Mouse (Mus musculus) hindbrain, embryonic 10.5 days (tissue): ENCODE results near the gene Phldb1. TPM values are rescaled to one million over a fixed set of nuclear protein-coding genes. Genes with fewer than 3 reads are reported as not detected.

Experiments used
- DNase-seq: peaks from one replicate; pipeline ENCODE4 v3.0.0-alpha.2; 2017; ENCODE audit warnings: low spot score
- H3K27ac ChIP-seq: fragments of 300-500 bp; sonication (generic); 2 replicates; pipeline ENCODE4 v1.5.1; 2016; ENCODE audit warnings: mild to moderate bottlenecking, moderate library complexity
- H3K27me3 ChIP-seq: fragments of 300-500 bp; sonication (generic); 2 replicates; pipeline ENCODE4 v1.6.1; 2016; ENCODE audit warnings: mild to moderate bottlenecking; ENCODE audit not compliant: poor library complexity, insufficient read depth, severe bottlenecking
- H3K36me3 ChIP-seq: fragments of 300-500 bp; sonication (generic); 2 replicates; pipeline ENCODE4 v1.6.1; 2016; ENCODE audit warnings: mild to moderate bottlenecking, moderate library complexity
- H3K4me1 ChIP-seq: fragments of 300-500 bp; sonication (generic); replicated peaks from 2 replicates; pipeline ENCODE4 v1.6.1; 2016; ENCODE audit warnings: mild to moderate bottlenecking
- H3K4me3 ChIP-seq: fragments of 300-500 bp; sonication (generic); 2 replicates; pipeline ENCODE4 v1.5.1; 2016; ENCODE audit warnings: mild to moderate bottlenecking, moderate library complexity
- H3K9me3 ChIP-seq: fragments of 300-500 bp; sonication (generic); 2 replicates; pipeline ENCODE4 v1.6.1; 2016; ENCODE audit warnings: mild to moderate bottlenecking, moderate library complexity
- WGBS: fragments of 180-500 bp; shearing (Covaris S2); methylation state at CpG from one replicate; pipeline ENCODE4 v1.1.7; 2016; 5-methylcytosine and 5-hydroxymethylcytosine counted together
- polyA plus RNA-seq: library from polyadenylated mRNA; unstranded; fragments of >200 nt; fragmentation: Nextera tagmentation; extraction: Ambion mirVana; gene quantifications from 2 replicates; pipeline ENCODE4 v1.2.1, GENCODE M21; 2016

Gene Phldb1
- polyA plus RNA-seq, 1 experiment from 2014 or later, result 49.5 TPM

- 71% methylated on average over 7 of the region's 7 CpGs for WGBS
- Histone ChIP-seq H3K4me3 (no peak overlapping the region), H3K9me3 (no peaks in the 10 kb centered on the region), H3K27me3 (no peaks in the 10 kb centered on the region), H3K36me3 (peaks cover 9% of the 10 kb centered on the region), H3K27ac (peak overlapping the region; percentile 96), H3K4me1 (peaks cover 90% of the 10 kb centered on the region)
- DNase-seq, result no peak
These were observed 12.4 kb downstream of the Phldb1 start for GRCm38 (mm10) chr9:44722575-44722974.

- peak overlapping the region; percentile 87 for H3K4me3 ChIP-seq
- H3K9me3 ChIP-seq, result no peaks in the 10 kb centered on the region
- 78% methylated on average over 3 of the region's 3 CpGs for WGBS
- H3K27ac ChIP-seq, result peak overlapping the region; percentile 96
- no peaks in the 10 kb centered on the region for H3K27me3 ChIP-seq
- DNase-seq, result no peak
- H3K36me3 ChIP-seq, result peaks cover 16% of the 10 kb centered on the region
- peaks cover 90% of the 10 kb centered on the region for H3K4me1 ChIP-seq
These were observed 13.2 kb downstream of the Phldb1 start for GRCm38 (mm10) chr9:44721877-44722186.

- under 1% methylated on average over 40 of the region's 40 CpGs for WGBS
- Histone ChIP-seq H3K4me1 (peaks cover 85% of the 10 kb centered on the region), H3K27me3 (no peaks in the 10 kb centered on the region), H3K36me3 (peaks cover 21% of the 10 kb centered on the region), H3K4me3 (peak overlapping the region; percentile 87), H3K9me3 (no peaks in the 10 kb centered on the region), H3K27ac (peak overlapping the region; percentile 96)
- DNase-seq, result peak; percentile 88
These were observed 13.7 kb downstream of the Phldb1 start for GRCm38 (mm10) chr9:44721154-44721876.

GRCm38 (mm10) chr9:44720358-44721153, 14.4 kb downstream of the Phldb1 start:
- Histone ChIP-seq H3K36me3 (peaks cover 29% of the 10 kb centered on the region), H3K9me3 (no peaks in the 10 kb centered on the region), H3K4me3 (peak overlapping the region; percentile 87), H3K27ac (peak overlapping the region; percentile 96), H3K4me1 (peaks cover 78% of the 10 kb centered on the region), H3K27me3 (no peaks in the 10 kb centered on the region)
- 31% methylated on average over 9 of the region's 9 CpGs for WGBS
- no peak for DNase-seq

GRCm38 (mm10) chr9:44719632-44720357, 15.2 kb downstream of the Phldb1 start:
- H3K9me3 ChIP-seq, result no peaks in the 10 kb centered on the region
- peak overlapping the region; percentile 87 for H3K4me3 ChIP-seq
- 86% methylated on average over 8 of the region's 8 CpGs for WGBS
- no peak for DNase-seq
- H3K27ac ChIP-seq, result peak overlapping the region; percentile 96
- H3K4me1 ChIP-seq, result peaks cover 70% of the 10 kb centered on the region
- H3K36me3 ChIP-seq, result peaks cover 36% of the 10 kb centered on the region
- no peaks in the 10 kb centered on the region for H3K27me3 ChIP-seq

GRCm38 (mm10) chr9:44718937-44719631, 15.9 kb downstream of the Phldb1 start:
- H3K4me3 ChIP-seq, result peak overlapping the region; percentile 87; the same call in 1 of the 2 replicates
- no peak overlapping the region for H3K27ac ChIP-seq
- no peak for DNase-seq
- H3K36me3 ChIP-seq, result peaks cover 44% of the 10 kb centered on the region
- no peaks in the 10 kb centered on the region for H3K9me3 ChIP-seq
- WGBS, result 91% methylated on average over 12 of the region's 12 CpGs
- H3K4me1 ChIP-seq, result peaks cover 63% of the 10 kb centered on the region
- no peaks in the 10 kb centered on the region for H3K27me3 ChIP-seq

GRCm38 (mm10) chr9:44717822-44718242, 17.2 kb downstream of the Phldb1 start:
- H3K4me1 ChIP-seq, result peaks cover 51% of the 10 kb centered on the region
- DNase-seq, result no peak
- H3K27me3 ChIP-seq, result no peaks in the 10 kb centered on the region
- no peak overlapping the region for H3K4me3 ChIP-seq
- peaks cover 56% of the 10 kb centered on the region for H3K36me3 ChIP-seq
- no peaks in the 10 kb centered on the region for H3K9me3 ChIP-seq
- 86% methylated on average over 10 of the region's 10 CpGs for WGBS
- H3K27ac ChIP-seq, result peak overlapping the region; percentile 50; the same call in 1 of the 2 replicates

GRCm38 (mm10) chr9:44716997-44717821, 17.8 kb downstream of the Phldb1 start:
- WGBS, result 87% methylated on average over 6 of the region's 6 CpGs
- Histone ChIP-seq H3K4me1 (peaks cover 44% of the 10 kb centered on the region), H3K4me3 (no peak overlapping the region), H3K27me3 (no peaks in the 10 kb centered on the region), H3K9me3 (no peaks in the 10 kb centered on the region), H3K27ac (0 out of 2 replicates have a peak overlapping the region, but pooled peaks have one; percentile 50), H3K36me3 (peaks cover 62% of the 10 kb centered on the region)
- no peak for DNase-seq

GRCm38 (mm10) chr9:44715705-44716362, 19.2 kb downstream of the Phldb1 start:
- H3K36me3 ChIP-seq, result peaks cover 76% of the 10 kb centered on the region
- 94% methylated on average over 29 of the region's 29 CpGs for WGBS
- no peaks in the 10 kb centered on the region for H3K27me3 ChIP-seq
- no peaks in the 10 kb centered on the region for H3K9me3 ChIP-seq
- H3K27ac ChIP-seq, result no peak overlapping the region
- DNase-seq, result no peak
- peaks cover 38% of the 10 kb centered on the region for H3K4me1 ChIP-seq
- H3K4me3 ChIP-seq, result no peak overlapping the region

GRCm38 (mm10) chr9:44715109-44715508, 19.9 kb downstream of the Phldb1 start:
- H3K4me1 ChIP-seq, result peaks cover 35% of the 10 kb centered on the region
- WGBS, result 89% methylated on average over 17 of the region's 17 CpGs
- H3K36me3 ChIP-seq, result peaks cover 83% of the 10 kb centered on the region

GRCm38 (mm10) chr9:44713574-44713973, 21.4 kb downstream of the Phldb1 start:
- Histone ChIP-seq H3K9me3 (no peaks in the 10 kb centered on the region), H3K36me3 (peaks cover 98% of the 10 kb centered on the region), H3K4me1 (peaks cover 38% of the 10 kb centered on the region), H3K27me3 (peaks cover 9% of the 10 kb centered on the region), H3K4me3 (no peak overlapping the region), H3K27ac (no peak overlapping the region)
- DNase-seq, result no peak
- WGBS, result 93% methylated on average over 2 of the region's 2 CpGs

More at GRCm38 (mm10) chr9:44715109-44715508, 19.9 kb downstream of the Phldb1 start:
- H3K4me3 ChIP-seq, result no peak overlapping the region
- DNase-seq, result no peak
- H3K9me3 ChIP-seq, result no peaks in the 10 kb centered on the region
- H3K27ac ChIP-seq, result no peak overlapping the region
- no peaks in the 10 kb centered on the region for H3K27me3 ChIP-seq
